Mouse (Mus musculus) erythroblast, embryonic 14.5 days (primary cell): ENCODE measurements at regions not wholly inside any gene's neighbourhood (a gene's known extent, or its start where the extent isn't known, plus 50 kb on each side); places are given as distances from the start of the nearest gene placed in this dataset.

Source experiments
- H3K27me3 ChIP-seq: 2 replicates; pipeline ENCODE4 v1.6.1; 2012; ENCODE audit warnings: inconsistent platforms; ENCODE audit not compliant: control insufficient read depth
- H3K36me3 ChIP-seq: 2 replicates; pipeline ENCODE4 v1.6.1; 2012; ENCODE audit warnings: mild to moderate bottlenecking, inconsistent platforms; ENCODE audit not compliant: control insufficient read depth
- H3K4me1 ChIP-seq: 2 replicates; pipeline ENCODE4 v1.6.1; 2012; ENCODE audit warnings: inconsistent platforms; ENCODE audit not compliant: control insufficient read depth
- H3K4me3 ChIP-seq: replicated peaks from 2 replicates; pipeline ENCODE3; 2012; ENCODE audit warnings: moderate library complexity, mild to moderate bottlenecking, inconsistent platforms
- H3K9me3 ChIP-seq: 2 replicates; pipeline ENCODE4 v1.6.1; 2012; ENCODE audit warnings: low read length, inconsistent platforms, mixed read lengths; ENCODE audit not compliant: control insufficient read depth
- GATA1 ChIP-seq: IDR thresholded peaks from 2 replicates; pipeline ENCODE4 v1.6.1; 2012; ENCODE audit warnings: low read length, inconsistent platforms, mixed read lengths
- TAL1 ChIP-seq: IDR thresholded peaks from 3 replicates; pipeline ENCODE4 v1.6.1; 2012; ENCODE audit warnings: low read length, inconsistent platforms, mixed read lengths

GRCm38 (mm10) chr4:45719564-45719963 lies 79.3 kb upstream of the Aldh1b1 start:
- Histone ChIP-seq H3K36me3 (no peaks in the 10 kb centered on the region), H3K9me3 (no peaks in the 10 kb centered on the region), H3K4me1 (no peaks in the 10 kb centered on the region), H3K4me3 (no peak overlapping the region), H3K27me3 (no peaks in the 10 kb centered on the region)
- TF ChIP-seq TAL1 (no peak), GATA1 (no peak)

DNA sequence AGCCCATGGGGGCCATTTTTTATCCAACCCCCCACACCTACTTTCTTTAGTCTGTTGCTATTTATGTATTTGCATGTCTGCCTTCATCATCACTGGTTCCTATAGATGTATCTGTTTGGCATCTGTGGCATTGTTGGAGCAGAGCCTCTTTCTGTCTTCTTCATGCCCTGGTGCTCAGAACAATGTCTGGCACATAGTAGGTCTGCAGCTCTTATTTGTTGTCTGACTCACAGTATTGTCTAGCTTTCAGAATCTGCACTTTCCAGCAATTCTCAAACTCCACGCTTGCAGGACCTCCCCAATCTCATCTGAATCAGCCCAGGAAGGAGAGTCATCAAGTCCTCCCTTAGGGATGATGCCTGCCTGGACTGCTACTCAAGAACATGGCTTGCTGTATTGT lies 82.9 kb upstream of the Aldh1b1 start:
- no peak for TF ChIP-seq GATA1
- TF ChIP-seq TAL1, result no peak
- no peaks in the 10 kb centered on the region for H3K36me3 ChIP-seq
- no peak overlapping the region for H3K4me3 ChIP-seq
- H3K4me1 ChIP-seq, result no peaks in the 10 kb centered on the region
- no peaks in the 10 kb centered on the region for H3K9me3 ChIP-seq
- no peaks in the 10 kb centered on the region for H3K27me3 ChIP-seq

- TF ChIP-seq GATA1 (no peak), TAL1 (no peak)
- Histone ChIP-seq H3K27me3 (no peaks in the 10 kb centered on the region), H3K36me3 (no peaks in the 10 kb centered on the region), H3K9me3 (no peaks in the 10 kb centered on the region), H3K4me3 (no peak overlapping the region), H3K4me1 (no peaks in the 10 kb centered on the region)
Measured at GRCm38 (mm10) chr4:45713837-45714508, 84.8 kb upstream of the Aldh1b1 start.

DNA sequence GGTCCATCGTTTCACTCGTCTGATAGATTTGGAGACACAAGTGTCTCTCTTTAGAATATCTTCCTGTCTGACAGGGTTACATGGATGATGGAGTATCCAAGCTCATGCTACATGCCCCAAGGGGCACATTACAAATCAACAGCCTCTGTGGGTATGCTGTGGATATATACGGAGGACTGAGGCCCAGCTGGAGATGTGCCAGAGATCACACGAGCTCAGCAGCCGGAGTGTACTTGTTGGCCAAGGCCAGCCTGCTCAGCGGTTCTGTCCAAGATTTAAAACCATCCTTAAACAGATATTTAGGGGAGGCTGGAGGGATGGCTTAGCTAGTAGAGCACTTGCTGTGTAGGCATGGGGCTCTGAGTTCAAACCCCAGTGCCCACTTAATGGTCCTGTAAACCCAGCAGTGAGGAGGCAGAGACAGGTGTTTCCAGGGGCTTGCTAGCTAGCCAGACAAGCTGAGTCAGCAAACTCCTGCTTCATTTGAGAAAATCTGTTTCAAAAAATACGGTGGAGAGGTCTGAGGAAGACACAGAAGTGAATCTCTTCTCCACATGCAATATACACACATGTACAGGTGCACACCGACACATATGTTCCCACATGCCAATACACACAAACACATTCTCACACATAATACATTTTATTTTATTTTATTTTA lies 85.6 kb upstream of the Aldh1b1 start:
- H3K27me3 ChIP-seq, result no peaks in the 10 kb centered on the region
- no peaks in the 10 kb centered on the region for H3K9me3 ChIP-seq
- no peak overlapping the region for H3K4me3 ChIP-seq
- TF ChIP-seq GATA1, result no peak
- TF ChIP-seq TAL1, result no peak
- no peaks in the 10 kb centered on the region for H3K36me3 ChIP-seq
- H3K4me1 ChIP-seq, result no peaks in the 10 kb centered on the region

DNA sequence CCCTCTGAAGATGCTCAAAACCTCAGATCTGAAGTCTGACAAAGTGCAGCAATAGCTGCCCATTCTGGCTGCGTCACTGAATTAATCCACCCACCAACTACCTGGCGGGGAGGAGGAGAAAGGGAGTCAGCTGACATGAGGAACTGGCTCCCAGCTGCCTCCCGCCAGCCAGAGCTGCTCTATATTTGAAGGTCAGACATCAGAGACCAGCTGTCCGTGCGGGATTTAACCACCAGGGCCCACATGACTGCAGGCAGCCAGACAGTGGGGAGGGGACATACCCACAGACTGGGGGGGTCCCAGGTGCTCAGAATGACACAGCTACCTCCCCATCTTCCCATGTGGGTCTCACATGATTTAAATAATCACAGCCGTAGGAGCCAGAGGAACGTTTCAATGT lies 94.8 kb upstream of the Aldh1b1 start:
- Histone ChIP-seq H3K27me3 (0 out of 2 replicates have a peak, but pooled peaks cover 2% of the 10 kb centered on the region), H3K4me1 (no peaks in the 10 kb centered on the region), H3K36me3 (no peaks in the 10 kb centered on the region), H3K9me3 (peaks cover 5% of the 10 kb centered on the region), H3K4me3 (no peak overlapping the region)
- no peak for TF ChIP-seq GATA1
- TF ChIP-seq TAL1, result no peak

DNA sequence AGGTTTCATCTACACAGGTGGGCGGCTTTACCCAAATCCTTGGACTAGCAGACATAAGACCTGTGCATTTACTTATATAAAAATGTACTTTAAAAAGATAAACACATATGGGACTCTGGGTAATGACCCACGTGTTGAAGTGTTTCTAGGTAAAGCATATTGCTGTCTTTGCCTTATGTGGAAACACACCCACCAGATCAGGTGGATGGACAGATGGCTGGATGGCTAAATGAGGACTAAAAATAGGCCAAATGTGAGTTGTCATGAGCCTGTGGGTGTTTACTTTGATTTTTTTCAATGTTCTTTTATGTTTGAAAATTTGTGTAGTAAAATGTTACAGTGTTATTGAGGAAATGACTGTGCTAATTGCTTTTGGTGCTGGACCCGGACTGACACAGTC lies 99.2 kb upstream of the Aldh1b1 start:
- Histone ChIP-seq H3K27me3 (0 out of 2 replicates have a peak, but pooled peaks cover 2% of the 10 kb centered on the region), H3K4me1 (no peaks in the 10 kb centered on the region), H3K36me3 (no peaks in the 10 kb centered on the region), H3K9me3 (peaks cover 5% of the 10 kb centered on the region), H3K4me3 (no peak overlapping the region)
- TF ChIP-seq GATA1, result no peak
- no peak for TF ChIP-seq TAL1

- Histone ChIP-seq H3K36me3 (no peaks in the 10 kb centered on the region), H3K4me1 (no peaks in the 10 kb centered on the region), H3K27me3 (no peaks in the 10 kb centered on the region), H3K9me3 (no peaks in the 10 kb centered on the region), H3K4me3 (no peak overlapping the region)
- no peak for TF ChIP-seq TAL1
- TF ChIP-seq GATA1, result no peak
Measured at GRCm38 (mm10) chr4:45695239-45695638, 103.6 kb upstream of the Aldh1b1 start.

DNA sequence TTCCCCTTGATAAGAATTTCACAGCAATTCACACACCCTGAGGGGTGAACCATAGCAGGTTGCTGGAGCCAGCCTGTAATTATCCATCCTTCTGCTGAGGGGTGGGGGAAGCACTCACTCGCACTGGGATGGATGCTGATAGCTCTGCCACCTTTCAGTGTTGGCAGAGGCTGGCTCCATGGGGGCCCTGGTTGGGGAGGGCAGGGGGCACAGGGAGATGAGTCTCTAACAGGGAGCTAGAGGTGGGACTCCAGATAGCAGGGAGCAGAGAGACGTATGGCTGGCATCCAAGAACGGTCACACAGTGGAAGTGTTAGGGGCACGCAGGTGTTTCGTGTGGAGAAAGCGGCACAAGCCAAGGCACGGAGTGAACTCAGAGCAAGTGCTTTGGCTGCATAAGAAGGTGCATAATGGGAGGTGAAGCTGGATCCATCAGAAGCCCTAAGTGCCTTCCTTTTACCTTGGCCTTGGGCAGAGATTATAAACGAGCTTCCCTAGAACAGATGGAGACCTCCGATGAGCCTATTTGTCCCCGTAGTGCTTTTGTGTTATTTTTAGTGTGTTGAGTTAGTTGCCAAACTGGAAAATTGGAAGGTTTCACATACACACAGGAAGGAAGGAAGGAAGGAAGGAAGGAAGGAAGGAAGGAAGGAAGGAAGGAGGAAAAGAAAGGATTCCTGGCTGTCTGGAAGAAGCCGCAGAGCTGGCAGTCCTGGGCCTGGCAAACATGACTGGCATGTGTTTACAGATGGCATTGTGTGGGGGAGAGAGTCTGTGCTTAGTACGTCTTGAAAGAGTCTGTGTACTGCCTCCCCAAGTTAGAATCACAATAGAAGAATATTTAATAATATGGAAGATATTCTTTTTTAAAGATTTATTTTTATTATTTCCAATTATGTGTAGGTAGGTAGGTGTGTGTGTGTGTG lies 108.6 kb upstream of the Aldh1b1 start:
- no peaks in the 10 kb centered on the region for H3K36me3 ChIP-seq
- no peaks in the 10 kb centered on the region for H3K4me1 ChIP-seq
- no peaks in the 10 kb centered on the region for H3K9me3 ChIP-seq
- TF ChIP-seq GATA1 (no peak), TAL1 (no peak)
- H3K27me3 ChIP-seq, result no peaks in the 10 kb centered on the region
- no peak overlapping the region for H3K4me3 ChIP-seq

GRCm38 (mm10) chr4:45689572-45689971 lies 109.2 kb upstream of the Aldh1b1 start:
- H3K4me3 ChIP-seq, result no peak overlapping the region
- H3K36me3 ChIP-seq, result no peaks in the 10 kb centered on the region
- TF ChIP-seq TAL1 (no peak), GATA1 (no peak)
- no peaks in the 10 kb centered on the region for H3K4me1 ChIP-seq
- no peaks in the 10 kb centered on the region for H3K9me3 ChIP-seq
- H3K27me3 ChIP-seq, result no peaks in the 10 kb centered on the region
